Mouse (Mus musculus) forebrain, embryonic 10.5 days (tissue): ENCODE measurements around the gene Rasgef1b. TPM values are rescaled to one million over a fixed set of nuclear protein-coding genes. Genes with fewer than 3 reads are reported as not detected.

ENCODE experiments used
- DNase-seq: peaks from one replicate; pipeline ENCODE4 v3.0.0-alpha.2; 2017; ENCODE audit warnings: low spot score; ENCODE audit errors: extremely low spot score
- H3K27ac ChIP-seq: fragments of 300-500 bp; sonication (generic); 2 replicates; pipeline ENCODE4 v1.5.1; 2016; ENCODE audit warnings: mild to moderate bottlenecking
- H3K27me3 ChIP-seq: fragments of 300-500 bp; sonication (generic); 2 replicates; pipeline ENCODE4 v1.6.1; 2016; ENCODE audit warnings: mild to moderate bottlenecking; ENCODE audit not compliant: poor library complexity, severe bottlenecking
- H3K36me3 ChIP-seq: fragments of 300-500 bp; sonication (generic); replicated peaks from 2 replicates; pipeline ENCODE4 v1.6.1; 2016; ENCODE audit warnings: mild to moderate bottlenecking, moderate library complexity
- H3K4me1 ChIP-seq: fragments of 300-500 bp; sonication (generic); 2 replicates; pipeline ENCODE4 v1.6.1; 2016
- H3K4me3 ChIP-seq: fragments of 300-500 bp; sonication (generic); 2 replicates; pipeline ENCODE4 v1.5.1; 2016; ENCODE audit warnings: mild to moderate bottlenecking, moderate library complexity
- H3K9me3 ChIP-seq: fragments of 300-500 bp; sonication (generic); 2 replicates; pipeline ENCODE4 v1.6.1; 2016; ENCODE audit warnings: mild to moderate bottlenecking, moderate library complexity
- WGBS: fragments of 180-500 bp; shearing (Covaris S2); methylation state at CpG from one replicate; pipeline ENCODE4 v1.1.7; 2016; 5-methylcytosine and 5-hydroxymethylcytosine counted together
- polyA plus RNA-seq: library from polyadenylated mRNA; unstranded; fragments of >200 nt; fragmentation: Nextera tagmentation; extraction: Ambion mirVana; gene quantifications from 2 replicates; pipeline ENCODE4 v1.2.1, GENCODE M21; 2016

The Rasgef1b gene
- polyA plus RNA-seq, 1 experiment from 2014 or later = 9.5 TPM

GRCm38 (mm10) chr5:99488479-99489158, 240.2 kb downstream of the Rasgef1b start:
- H3K4me3 ChIP-seq = no peak overlapping the region
- no peak for DNase-seq
- WGBS = 86% methylated on average over 6 of the region's 6 CpGs
- H3K27ac ChIP-seq = no peak overlapping the region
- peaks cover 63% of the 10 kb centered on the region for H3K27me3 ChIP-seq
- no peaks in the 10 kb centered on the region for H3K36me3 ChIP-seq
- H3K9me3 ChIP-seq = no peaks in the 10 kb centered on the region
- peaks cover 15% of the 10 kb centered on the region for H3K4me1 ChIP-seq

- Histone ChIP-seq H3K4me1 (peaks cover 15% of the 10 kb centered on the region), H3K27ac (no peak overlapping the region), H3K9me3 (no peaks in the 10 kb centered on the region), H3K4me3 (no peak overlapping the region), H3K27me3 (peaks cover 77% of the 10 kb centered on the region), H3K36me3 (no peaks in the 10 kb centered on the region)
- no peak for DNase-seq
- WGBS = 60% methylated on average over 5 of the region's 5 CpGs
These were observed 241.6 kb downstream of the Rasgef1b start for GRCm38 (mm10) chr5:99487009-99487858.

GRCm38 (mm10) chr5:99483162-99483561, 245.7 kb downstream of the Rasgef1b start:
- H3K4me1 ChIP-seq = peaks cover 44% of the 10 kb centered on the region
- WGBS = 88% methylated on average over 5 of the region's 5 CpGs
- no peaks in the 10 kb centered on the region for H3K36me3 ChIP-seq
- no peak overlapping the region for H3K4me3 ChIP-seq
- no peaks in the 10 kb centered on the region for H3K9me3 ChIP-seq
- DNase-seq = no peak
- H3K27me3 ChIP-seq = peaks cover 85% of the 10 kb centered on the region
- H3K27ac ChIP-seq = no peak overlapping the region

GRCm38 (mm10) chr5:99482524-99482923, 246.3 kb downstream of the Rasgef1b start:
- Histone ChIP-seq H3K4me3 (no peak overlapping the region), H3K4me1 (peaks cover 45% of the 10 kb centered on the region), H3K36me3 (no peaks in the 10 kb centered on the region), H3K27me3 (peaks cover 85% of the 10 kb centered on the region), H3K27ac (no peak overlapping the region), H3K9me3 (no peaks in the 10 kb centered on the region)
- DNase-seq = no peak
- WGBS = 96% methylated on average over 6 of the region's 6 CpGs

- Histone ChIP-seq H3K4me3 (no peak overlapping the region), H3K4me1 (peaks cover 40% of the 10 kb centered on the region), H3K27me3 (peaks cover 89% of the 10 kb centered on the region), H3K9me3 (no peaks in the 10 kb centered on the region), H3K36me3 (no peaks in the 10 kb centered on the region), H3K27ac (no peak overlapping the region)
- DNase-seq = no peak
- WGBS = 92% methylated on average over 7 of the region's 7 CpGs
These were observed 246.8 kb downstream of the Rasgef1b start for GRCm38 (mm10) chr5:99482016-99482415.

GRCm38 (mm10) chr5:99480078-99481031, 248.5 kb downstream of the Rasgef1b start:
- 67% methylated on average over 6 of the region's 6 CpGs for WGBS
- H3K4me3 ChIP-seq = peak overlapping the region; percentile 38; the same call in 1 of the 2 replicates
- peaks cover 34% of the 10 kb centered on the region for H3K4me1 ChIP-seq
- H3K9me3 ChIP-seq = no peaks in the 10 kb centered on the region
- no peaks in the 10 kb centered on the region for H3K36me3 ChIP-seq
- DNase-seq = no peak
- H3K27me3 ChIP-seq = peaks cover 88% of the 10 kb centered on the region
- peak overlapping the region; percentile 84 for H3K27ac ChIP-seq

GRCm38 (mm10) chr5:99479263-99480077, 249.4 kb downstream of the Rasgef1b start:
- 2% methylated on average over 20 of the region's 20 CpGs for WGBS
- no peaks in the 10 kb centered on the region for H3K36me3 ChIP-seq
- H3K27me3 ChIP-seq = peaks cover 86% of the 10 kb centered on the region
- H3K27ac ChIP-seq = peak overlapping the region; percentile 84
- peak; percentile 91 for DNase-seq
- peaks cover 42% of the 10 kb centered on the region for H3K4me1 ChIP-seq
- H3K4me3 ChIP-seq = peak overlapping the region; percentile 38
- H3K9me3 ChIP-seq = no peaks in the 10 kb centered on the region

GRCm38 (mm10) chr5:99478716-99479115, 250.1 kb downstream of the Rasgef1b start:
- Histone ChIP-seq H3K27me3 (peaks cover 85% of the 10 kb centered on the region), H3K9me3 (no peaks in the 10 kb centered on the region), H3K4me3 (peak overlapping the region; percentile 38), H3K27ac (peak overlapping the region; percentile 84), H3K4me1 (peaks cover 42% of the 10 kb centered on the region), H3K36me3 (no peaks in the 10 kb centered on the region)
- 25% methylated on average over 4 of the region's 4 CpGs for WGBS
- no peak for DNase-seq

GRCm38 (mm10) chr5:99477420-99477815, 251.4 kb downstream of the Rasgef1b start:
- Histone ChIP-seq H3K4me3 (no peak overlapping the region), H3K9me3 (no peaks in the 10 kb centered on the region), H3K4me1 (peaks cover 50% of the 10 kb centered on the region), H3K27me3 (peaks cover 78% of the 10 kb centered on the region), H3K36me3 (no peaks in the 10 kb centered on the region), H3K27ac (no peak overlapping the region)
- DNase-seq = no peak
- WGBS = 95% methylated on average over 9 of the region's 9 CpGs

GRCm38 (mm10) chr5:99476640-99477419, 252.0 kb downstream of the Rasgef1b start:
- H3K4me1 ChIP-seq = peaks cover 50% of the 10 kb centered on the region
- peaks cover 74% of the 10 kb centered on the region for H3K27me3 ChIP-seq
- no peak for DNase-seq
- WGBS = 91% methylated on average over 6 of the region's 6 CpGs
- H3K27ac ChIP-seq = 0 out of 2 replicates have a peak overlapping the region, but pooled peaks have one; percentile 5
- no peak overlapping the region for H3K4me3 ChIP-seq
- no peaks in the 10 kb centered on the region for H3K36me3 ChIP-seq
- no peaks in the 10 kb centered on the region for H3K9me3 ChIP-seq

GRCm38 (mm10) chr5:99472607-99473335, 256.1 kb downstream of the Rasgef1b start:
- no peak overlapping the region for H3K27ac ChIP-seq
- 84% methylated on average over 5 of the region's 5 CpGs for WGBS
- H3K27me3 ChIP-seq = peaks cover 70% of the 10 kb centered on the region
- H3K9me3 ChIP-seq = no peaks in the 10 kb centered on the region
- H3K36me3 ChIP-seq = no peaks in the 10 kb centered on the region
- H3K4me3 ChIP-seq = no peak overlapping the region
- DNase-seq = no peak
- peaks cover 41% of the 10 kb centered on the region for H3K4me1 ChIP-seq
